Mouse (Mus musculus) intestine, embryonic 15.5 days (tissue): ENCODE results near the gene Chadl. TPM values are rescaled to one million over a fixed set of nuclear protein-coding genes. Genes with fewer than 3 reads are reported as not detected.

ENCODE experiments used
- ATAC-seq: fragments of 200-750 bp; cut with Nextera tagmentation; 2 replicates; pipeline ENCODE4 v1.8.0; 2017; ENCODE audit warnings: moderate TSS enrichment, moderate library complexity
- H3K27ac ChIP-seq: fragments of 300-500 bp; sonication (generic); 2 replicates; pipeline ENCODE4 v1.5.1; 2015; ENCODE audit warnings: mild to moderate bottlenecking, inconsistent platforms
- H3K27me3 ChIP-seq: fragments of 300-500 bp; sonication (generic); replicated peaks from 2 replicates; pipeline ENCODE4 v1.6.1; 2015; ENCODE audit warnings: inconsistent platforms
- H3K36me3 ChIP-seq: fragments of 300-500 bp; sonication (generic); 2 replicates; pipeline ENCODE4 v1.6.1; 2015; ENCODE audit warnings: inconsistent platforms
- H3K4me1 ChIP-seq: fragments of 300-500 bp; sonication (generic); replicated peaks from 2 replicates; pipeline ENCODE4 v1.6.1; 2015; ENCODE audit warnings: inconsistent platforms
- H3K4me2 ChIP-seq: fragments of 300-500 bp; sonication (generic); replicated peaks from 2 replicates; pipeline ENCODE4 v1.6.1; 2015; ENCODE audit warnings: mild to moderate bottlenecking, inconsistent platforms
- H3K4me3 ChIP-seq: fragments of 300-500 bp; sonication (generic); replicated peaks from 2 replicates; pipeline ENCODE4 v1.5.1; 2015; ENCODE audit warnings: inconsistent platforms
- H3K9ac ChIP-seq: fragments of 300-500 bp; sonication (generic); 2 replicates; pipeline ENCODE4 v1.6.1; 2015; ENCODE audit warnings: inconsistent platforms
- H3K9me3 ChIP-seq: fragments of 300-500 bp; sonication (generic); 2 replicates; pipeline ENCODE4 v1.6.1; 2016; ENCODE audit warnings: inconsistent platforms
- WGBS: fragments of 180-500 bp; shearing (Covaris S2); methylation state at CpG from one replicate; pipeline ENCODE4 v1.1.7; 2015; 5-methylcytosine and 5-hydroxymethylcytosine counted together
- polyA plus RNA-seq: library from polyadenylated mRNA; unstranded; fragments of >200 nt; fragmentation: Nextera tagmentation; extraction: Ambion mirVana; gene quantifications from 2 replicates; pipeline ENCODE4 v1.2.1, GENCODE M21; 2015

Gene Chadl
- polyA plus RNA-seq, 1 experiment from 2014 or later = 2.9 TPM

- Histone ChIP-seq H3K27ac (no peak overlapping the region), H3K4me1 (no peaks in the 10 kb centered on the region), H3K4me3 (no peak overlapping the region), H3K4me2 (no peak overlapping the region), H3K27me3 (no peaks in the 10 kb centered on the region), H3K9me3 (no peaks in the 10 kb centered on the region), H3K9ac (no peak overlapping the region), H3K36me3 (peaks cover 38% of the 10 kb centered on the region)
- ATAC-seq = no peak
- 92% methylated on average over 8 of the region's 8 CpGs for WGBS
These were observed 47.3 kb downstream of the Chadl start for GRCm38 (mm10) chr15:81649516-81650455.

Other genes with a start within 250 kb of the Chadl start
- gene Rbx1, start 231.0 kb downstream of the Chadl start, polyA plus RNA-seq = 459 and 464 TPM in 2 replicates
- 12.7 and 15.0 TPM in 2 replicates for gene Ep300, start 111.9 kb downstream of the Chadl start, polyA plus RNA-seq
- gene L3mbtl2, start 33.4 kb downstream of the Chadl start, polyA plus RNA-seq = 21.5 and 22.2 TPM in 2 replicates
- 16.8 and 17.2 TPM in 2 replicates for gene Zc3h7b, start 47.8 kb upstream of the Chadl start, polyA plus RNA-seq
- 95.0 and 102 TPM in 2 replicates for gene Rangap1, start 48.2 kb upstream of the Chadl start, polyA plus RNA-seq
- gene Tef, start 105.1 kb upstream of the Chadl start, polyA plus RNA-seq = 15.9 and 17.7 TPM in 2 replicates
- 25.9 and 26.0 TPM in 2 replicates for gene Tob2, start 161.5 kb upstream of the Chadl start, polyA plus RNA-seq
- gene Phf5a, start 174.6 kb upstream of the Chadl start, polyA plus RNA-seq = 120 and 152 TPM in 2 replicates
- gene Aco2, start 175.0 kb upstream of the Chadl start, polyA plus RNA-seq = 227 and 239 TPM in 2 replicates
- gene Polr3h, start 229.0 kb upstream of the Chadl start, polyA plus RNA-seq = 65.5 and 80.4 TPM in 2 replicates
- 11.7 and 12.9 TPM in 2 replicates for gene Csdc2, start 239.5 kb upstream of the Chadl start, polyA plus RNA-seq